Mouse (Mus musculus): ENCODE data around the gene Wnt3a. TPM values are rescaled to one million over a fixed set of nuclear protein-coding genes. Genes with fewer than 3 reads are reported as not detected.

Wnt3a gene
- polyA plus RNA-seq, 1 experiment, result not detected

DNA sequence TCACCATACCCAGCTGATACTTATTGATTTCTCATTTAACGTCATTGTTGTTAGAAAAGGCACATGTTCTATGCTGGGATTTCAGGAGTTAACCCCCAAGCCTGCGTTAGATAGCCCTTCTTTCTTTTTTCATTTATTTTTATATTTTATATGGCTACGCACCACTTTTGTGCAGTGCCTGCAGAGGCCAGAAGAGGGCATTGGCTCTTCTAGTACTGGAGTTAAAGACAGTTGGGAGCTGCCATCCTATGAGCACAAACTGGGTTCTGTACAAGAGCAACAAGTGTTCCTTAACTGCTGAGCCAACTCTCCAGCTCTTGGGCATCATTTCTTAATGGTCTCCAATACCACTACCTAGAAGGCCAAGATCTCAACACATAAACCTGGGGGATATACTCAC lies 9.6 kb upstream of the Wnt3a start:
- DNase-seq, result peak; percentile 24
- no peak overlapping the region for H3K27ac ChIP-seq (ENCODE audit: insufficient read depth, low read depth, low read length)
- 21% methylated on average over 3 of the region's 3 CpGs for WGBS
- H3K4me3 ChIP-seq (ENCODE audit: insufficient read depth, low read depth, low read length), result no peak overlapping the region
- TF ChIP-seq CTCF (conservative IDR thresholded peaks at IDR 0.05; ENCODE audit: insufficient read depth, insufficient read length, low read depth, low read length) (peak; percentile 51), POLR2A (IDR thresholded peaks at IDR 0.05; ENCODE audit: low read depth, low read length) (no peak)
- H3K27me3 ChIP-seq (replicated peaks; ENCODE audit: control insufficient read depth, insufficient read depth, low read length), result no peaks in the 10 kb centered on the region
- H3K4me1 ChIP-seq (ENCODE audit: control insufficient read depth, insufficient read depth, low read length), result no peaks in the 10 kb centered on the region
- H3K36me3 ChIP-seq (ENCODE audit: control insufficient read depth, insufficient read depth, low read length), result no peaks in the 10 kb centered on the region

DNA sequence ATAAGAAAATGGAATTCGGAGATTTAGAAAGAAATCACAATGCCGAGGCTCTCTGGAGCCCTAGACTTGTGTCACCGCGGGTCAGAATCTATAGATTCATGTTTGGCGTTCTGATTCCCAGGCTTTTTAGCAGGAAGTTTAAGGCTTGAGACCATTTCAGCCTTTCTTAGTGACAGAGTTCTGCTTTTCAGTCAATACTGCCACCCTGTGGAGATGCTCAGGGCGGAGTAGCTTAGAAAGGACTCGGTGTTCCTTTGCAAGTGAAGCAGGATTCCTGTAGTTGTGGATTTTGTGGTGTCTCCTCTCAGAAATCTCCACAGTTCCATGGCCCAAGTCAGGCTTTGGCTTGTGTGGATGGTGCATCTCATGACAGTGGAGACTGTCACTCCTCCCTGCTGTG lies 7.4 kb upstream of the Wnt3a start:
- H3K4me1 ChIP-seq (ENCODE audit: control insufficient read depth, insufficient read depth, low read length), result no peaks in the 10 kb centered on the region
- H3K4me3 ChIP-seq (ENCODE audit: insufficient read depth, low read depth, low read length), result no peak overlapping the region
- H3K27ac ChIP-seq (ENCODE audit: insufficient read depth, low read depth, low read length), result no peak overlapping the region
- H3K27me3 ChIP-seq (replicated peaks; ENCODE audit: control insufficient read depth, insufficient read depth, low read length), result no peaks in the 10 kb centered on the region
- DNase-seq, result peak; percentile 49
- TF ChIP-seq CTCF (conservative IDR thresholded peaks at IDR 0.05; ENCODE audit: insufficient read depth, insufficient read length, low read depth, low read length) (peak; percentile 58; the same call in 1 of the 2 replicates), POLR2A (IDR thresholded peaks at IDR 0.05; ENCODE audit: low read depth, low read length) (no peak)
- whole genome bisulfite sequencing, result 12% methylated on average over 7 of the region's 7 CpGs
- H3K36me3 ChIP-seq (ENCODE audit: control insufficient read depth, insufficient read depth, low read length), result no peaks in the 10 kb centered on the region

DNA sequence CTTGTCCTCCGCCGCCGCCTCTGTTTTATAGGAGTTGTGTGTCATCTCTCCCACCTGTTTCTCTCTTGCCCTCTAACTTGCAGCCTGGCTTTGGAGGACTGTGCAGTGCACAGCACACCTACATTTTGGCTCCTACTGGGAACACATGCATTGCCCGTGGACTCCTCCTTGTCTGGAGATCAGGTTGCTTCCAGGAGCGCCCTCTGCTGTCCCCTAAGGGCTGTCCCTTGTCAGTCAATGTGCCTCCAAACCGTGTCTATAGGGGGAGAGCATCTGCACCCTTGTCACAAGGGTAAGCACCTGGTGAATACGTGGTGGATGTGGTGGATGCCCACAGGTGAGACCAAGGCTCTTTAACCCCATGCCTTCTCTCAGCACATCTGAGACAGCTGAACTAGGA lies 3.1 kb upstream of the Wnt3a start:
- WGBS, result 26% methylated on average over 7 of the region's 7 CpGs
- DNase-seq, result peak; percentile 60
- no peak overlapping the region for H3K4me3 ChIP-seq (ENCODE audit: insufficient read depth, low read depth, low read length)
- peaks cover 2% of the 10 kb centered on the region; the same call in 1 of the 2 replicates for H3K27me3 ChIP-seq (replicated peaks; ENCODE audit: control insufficient read depth, insufficient read depth, low read length)
- no peaks in the 10 kb centered on the region for H3K36me3 ChIP-seq (ENCODE audit: control insufficient read depth, insufficient read depth, low read length)
- H3K27ac ChIP-seq (ENCODE audit: insufficient read depth, low read depth, low read length), result no peak overlapping the region
- H3K4me1 ChIP-seq (ENCODE audit: control insufficient read depth, insufficient read depth, low read length), result no peaks in the 10 kb centered on the region
- TF ChIP-seq CTCF (conservative IDR thresholded peaks at IDR 0.05; ENCODE audit: insufficient read depth, insufficient read length, low read depth, low read length) (peak; percentile 85), POLR2A (IDR thresholded peaks at IDR 0.05; ENCODE audit: low read depth, low read length) (no peak)

DNA sequence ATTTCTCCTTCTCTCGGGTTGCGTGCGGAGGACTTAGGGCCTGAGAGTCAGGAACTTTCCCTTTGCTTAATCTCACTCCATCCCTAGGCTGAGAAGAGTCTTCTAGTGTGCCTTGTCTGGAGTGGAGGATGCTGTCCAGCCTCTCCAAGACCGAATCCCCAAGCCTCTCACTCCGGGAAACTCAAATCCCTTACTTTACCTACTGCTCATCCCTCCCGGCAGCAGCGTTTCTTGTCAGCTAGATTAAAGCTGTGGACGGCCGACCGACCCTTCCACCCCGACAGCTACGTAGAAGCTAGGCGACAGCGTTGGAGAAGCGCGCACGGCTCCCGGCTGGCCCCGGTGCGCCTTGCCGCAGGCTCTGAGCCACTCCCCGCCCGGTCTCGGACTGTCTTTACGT lies 846 bp downstream of the Wnt3a start:
- no peaks in the 10 kb centered on the region for H3K4me1 ChIP-seq (ENCODE audit: control insufficient read depth, insufficient read depth, low read length)
- no peaks in the 10 kb centered on the region for H3K36me3 ChIP-seq (ENCODE audit: control insufficient read depth, insufficient read depth, low read length)
- under 1% methylated on average over 25 of the region's 25 CpGs for WGBS
- H3K27ac ChIP-seq (ENCODE audit: insufficient read depth, low read depth, low read length), result no peak overlapping the region
- TF ChIP-seq CTCF (conservative IDR thresholded peaks at IDR 0.05; ENCODE audit: insufficient read depth, insufficient read length, low read depth, low read length) (no peak), POLR2A (IDR thresholded peaks at IDR 0.05; ENCODE audit: low read depth, low read length) (no peak)
- no peak for DNase-seq
- H3K4me3 ChIP-seq (ENCODE audit: insufficient read depth, low read depth, low read length), result no peak overlapping the region
- H3K27me3 ChIP-seq (replicated peaks; ENCODE audit: control insufficient read depth, insufficient read depth, low read length), result peaks cover 2% of the 10 kb centered on the region; the same call in 1 of the 2 replicates

DNA sequence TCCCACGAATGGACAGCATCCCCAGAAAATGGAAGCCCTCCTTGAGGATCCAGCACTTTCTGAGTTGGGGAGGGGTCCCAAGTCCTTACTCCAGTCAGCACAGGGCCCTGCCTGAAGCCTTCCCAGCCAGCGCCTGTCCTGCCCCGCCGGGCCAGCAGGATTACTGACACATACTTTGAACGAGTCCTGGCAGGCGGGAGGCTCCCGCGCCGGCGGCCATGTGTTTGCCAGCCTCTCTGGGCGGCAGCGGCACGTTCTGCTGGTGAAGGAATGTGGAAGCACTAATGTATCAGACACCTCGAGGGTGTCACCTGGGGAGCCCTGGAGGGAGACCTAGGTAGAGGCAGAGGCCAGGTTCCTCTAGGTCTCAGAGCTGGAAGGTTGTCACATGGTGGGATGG lies 6.4 kb downstream of the Wnt3a start:
- Histone ChIP-seq H3K27ac (ENCODE audit: insufficient read depth, low read depth, low read length) (no peak overlapping the region), H3K27me3 (replicated peaks; ENCODE audit: control insufficient read depth, insufficient read depth, low read length) (no peaks in the 10 kb centered on the region), H3K4me1 (ENCODE audit: control insufficient read depth, insufficient read depth, low read length) (no peaks in the 10 kb centered on the region), H3K4me3 (ENCODE audit: insufficient read depth, low read depth, low read length) (no peak overlapping the region), H3K36me3 (ENCODE audit: control insufficient read depth, insufficient read depth, low read length) (no peaks in the 10 kb centered on the region)
- WGBS, result 40% methylated on average over 14 of the region's 14 CpGs
- DNase-seq, result no peak
- no peak for TF ChIP-seq POLR2A (IDR thresholded peaks at IDR 0.05; ENCODE audit: low read depth, low read length)

DNA sequence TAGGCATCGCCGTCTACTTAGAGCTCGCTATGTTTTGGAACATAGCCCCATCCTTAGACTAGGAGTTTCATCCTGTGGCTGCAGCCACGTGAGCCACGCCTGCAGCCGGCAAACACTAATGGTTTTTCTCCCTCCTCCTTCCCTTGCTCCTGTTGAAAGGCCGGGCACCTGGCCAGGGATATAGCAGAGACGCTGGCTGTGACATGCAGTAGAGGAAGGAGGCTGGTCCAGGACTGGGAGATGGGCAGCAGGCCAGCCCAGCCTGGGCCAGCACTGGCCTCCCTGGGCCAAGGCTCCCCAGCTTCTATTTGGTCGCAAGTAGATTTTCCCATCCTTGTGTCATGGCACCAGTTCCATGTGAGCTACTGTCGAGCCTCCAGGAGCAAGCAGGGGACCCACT lies 7.6 kb downstream of the Wnt3a start:
- Histone ChIP-seq H3K4me1 (ENCODE audit: control insufficient read depth, insufficient read depth, low read length) (no peaks in the 10 kb centered on the region), H3K27me3 (replicated peaks; ENCODE audit: control insufficient read depth, insufficient read depth, low read length) (no peaks in the 10 kb centered on the region), H3K27ac (ENCODE audit: insufficient read depth, low read depth, low read length) (no peak overlapping the region), H3K36me3 (ENCODE audit: control insufficient read depth, insufficient read depth, low read length) (no peaks in the 10 kb centered on the region), H3K4me3 (ENCODE audit: insufficient read depth, low read depth, low read length) (no peak overlapping the region)
- DNase-seq, result peak; percentile 56
- WGBS, result 37% methylated on average over 10 of the region's 10 CpGs
- TF ChIP-seq CTCF (conservative IDR thresholded peaks at IDR 0.05; ENCODE audit: insufficient read depth, insufficient read length, low read depth, low read length) (no peak), POLR2A (IDR thresholded peaks at IDR 0.05; ENCODE audit: low read depth, low read length) (no peak)

DNA sequence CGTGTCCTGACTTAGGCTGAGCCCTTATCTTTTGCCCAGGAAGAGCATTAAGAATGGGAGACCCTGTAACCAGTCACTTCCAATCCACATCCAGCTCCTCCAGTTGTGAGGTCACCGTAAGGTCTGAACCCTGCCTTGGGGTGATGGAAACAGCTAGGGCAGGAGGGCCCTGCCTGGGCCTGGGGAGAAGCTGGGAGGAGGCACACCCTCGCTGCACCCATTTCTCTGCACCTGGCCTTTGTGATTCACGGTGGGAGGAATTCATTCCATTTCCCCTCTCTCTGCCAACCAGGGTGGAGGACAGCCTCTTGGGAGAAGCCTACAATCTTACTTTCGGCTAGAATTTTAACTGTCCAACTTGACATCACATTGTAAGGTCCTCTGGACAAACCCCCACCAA lies 8.4 kb downstream of the Wnt3a start:
- H3K4me3 ChIP-seq (ENCODE audit: insufficient read depth, low read depth, low read length), result no peak overlapping the region
- no peak for TF ChIP-seq CTCF (conservative IDR thresholded peaks at IDR 0.05; ENCODE audit: insufficient read depth, insufficient read length, low read depth, low read length)
- H3K27me3 ChIP-seq (replicated peaks; ENCODE audit: control insufficient read depth, insufficient read depth, low read length), result no peaks in the 10 kb centered on the region
- 75% methylated on average over 5 of the region's 5 CpGs for WGBS
- no peaks in the 10 kb centered on the region for H3K4me1 ChIP-seq (ENCODE audit: control insufficient read depth, insufficient read depth, low read length)
- DNase-seq, result no peak
- no peak overlapping the region for H3K27ac ChIP-seq (ENCODE audit: insufficient read depth, low read depth, low read length)
- no peaks in the 10 kb centered on the region for H3K36me3 ChIP-seq (ENCODE audit: control insufficient read depth, insufficient read depth, low read length)

DNA sequence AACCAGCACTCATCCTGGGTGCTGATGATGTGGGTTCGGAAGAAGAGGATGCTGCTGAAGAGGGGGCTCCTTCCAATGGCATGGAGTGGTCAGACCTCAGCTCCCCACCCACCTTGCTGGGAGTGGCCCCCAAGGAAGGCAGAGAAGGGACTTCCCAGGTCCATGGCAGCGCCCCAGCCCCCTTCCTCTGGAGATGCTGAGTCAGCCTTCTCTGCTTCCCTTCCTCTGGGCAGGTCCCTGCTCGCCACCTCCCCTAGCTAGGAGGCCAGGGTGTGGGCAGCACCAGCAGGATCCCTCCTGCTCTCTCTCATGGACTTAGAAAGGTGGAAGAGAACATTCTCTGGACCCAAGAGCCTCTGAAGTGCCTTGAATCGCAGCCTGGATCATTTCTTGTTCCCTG lies 12.5 kb downstream of the Wnt3a start:
- DNase-seq, result no peak
- H3K36me3 ChIP-seq (ENCODE audit: control insufficient read depth, insufficient read depth, low read length), result no peaks in the 10 kb centered on the region
- H3K27ac ChIP-seq (ENCODE audit: insufficient read depth, low read depth, low read length), result no peak overlapping the region
- H3K27me3 ChIP-seq (replicated peaks; ENCODE audit: control insufficient read depth, insufficient read depth, low read length), result no peaks in the 10 kb centered on the region
- no peaks in the 10 kb centered on the region for H3K4me1 ChIP-seq (ENCODE audit: control insufficient read depth, insufficient read depth, low read length)
- TF ChIP-seq POLR2A (IDR thresholded peaks at IDR 0.05; ENCODE audit: low read depth, low read length), result no peak
- TF ChIP-seq CTCF (conservative IDR thresholded peaks at IDR 0.05; ENCODE audit: insufficient read depth, insufficient read length, low read depth, low read length), result no peak
- H3K4me3 ChIP-seq (ENCODE audit: insufficient read depth, low read depth, low read length), result no peak overlapping the region
- whole genome bisulfite sequencing, result 69% methylated on average over 4 of the region's 4 CpGs
